Mouse (Mus musculus): ENCODE measurements around the gene Epb42. TPM values are rescaled to one million over a fixed set of nuclear protein-coding genes. Genes with fewer than 3 reads are reported as not detected.
A peak's percentile ranks its signal among the peaks of the same experiment; 100 is the strongest.
"Not testable (repeated sequence)": the region's sequence is repeated elsewhere in the genome, so short reads cannot be mapped to it uniquely, and the experiment has no call there.

Epb42 gene
- polyA plus RNA-seq, 1 experiment from 2014 or later, result 0.35 TPM

DNA sequence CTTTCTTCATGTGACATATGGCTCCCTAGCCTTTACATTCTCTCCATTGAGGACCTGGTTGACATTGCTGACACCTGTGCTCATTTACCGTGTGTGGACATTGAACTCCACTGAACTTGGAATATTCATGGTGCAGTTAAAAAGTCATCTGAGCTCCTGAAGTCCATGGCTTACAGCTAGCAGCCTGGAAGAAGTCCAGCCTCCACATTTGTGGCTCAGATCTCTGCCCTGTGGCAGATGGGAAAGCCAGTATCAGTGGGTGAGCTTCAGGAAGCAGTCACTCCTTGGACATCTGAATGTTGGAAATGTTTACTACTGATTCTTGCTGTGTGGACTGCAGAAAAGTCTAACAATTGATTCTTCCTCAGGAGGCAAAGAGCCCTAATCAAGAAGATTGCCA lies 29.9 kb downstream of the Epb42 start:
- Histone ChIP-seq H3K27me3 (no peaks in the 10 kb centered on the region), H3K36me3 (peaks cover 12% of the 10 kb centered on the region), H3K9ac (no peak overlapping the region), H3K4me2 (no peak overlapping the region), H3K4me3 (no peak overlapping the region), H3K4me1 (replicated peaks) (peaks cover 15% of the 10 kb centered on the region), H3K27ac (replicated peaks) (no peak overlapping the region), H3K9me3 (no peaks in the 10 kb centered on the region)
- 81% methylated on average over 1 of the region's 1 CpGs for WGBS
- ATAC-seq (ENCODE audit: low FRiP score, low read depth), result no peak

DNA sequence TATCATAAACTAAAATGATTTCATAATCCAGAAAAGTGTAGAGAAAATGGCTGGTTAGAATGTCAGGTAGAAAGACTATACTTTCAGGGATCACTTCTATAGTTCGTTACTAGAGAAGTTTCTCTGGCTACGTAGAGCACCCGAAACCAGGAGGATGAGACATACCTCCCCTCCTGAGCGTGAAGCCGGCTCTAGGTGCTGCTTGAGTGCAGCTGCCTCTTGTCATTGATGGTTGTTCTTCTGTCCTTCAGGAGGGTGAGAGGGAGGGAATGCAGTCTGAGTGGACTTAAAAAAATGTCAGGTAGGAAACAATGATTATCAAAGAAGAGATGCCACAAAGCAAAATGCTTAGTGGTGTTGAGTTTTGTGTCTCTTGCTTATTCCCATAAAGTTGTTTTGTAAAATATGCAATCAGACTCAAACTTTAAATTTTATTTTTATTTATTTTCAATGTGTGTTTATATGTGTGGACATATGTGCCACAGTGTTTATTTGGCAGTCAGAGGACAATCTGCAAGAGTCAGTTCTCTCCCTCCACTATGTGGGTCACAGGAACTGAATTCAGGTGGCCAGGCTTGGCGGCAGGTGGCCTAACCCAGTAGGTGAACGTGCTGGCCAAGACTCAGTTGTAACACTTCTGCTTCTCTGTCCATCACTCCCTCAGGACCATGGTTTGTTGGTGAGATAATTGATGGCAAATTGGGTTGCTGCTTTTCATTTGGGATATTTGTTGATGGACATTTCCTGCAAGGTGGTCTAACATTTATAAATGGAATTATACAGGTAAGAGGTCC lies 32.7 kb downstream of the Epb42 start:
- Histone ChIP-seq H3K36me3 (0 out of 2 replicates have a peak, but pooled peaks cover 11% of the 10 kb centered on the region), H3K27ac (replicated peaks) (no peak overlapping the region), H3K9ac (no peak overlapping the region), H3K27me3 (no peaks in the 10 kb centered on the region), H3K4me2 (no peak overlapping the region), H3K9me3 (no peaks in the 10 kb centered on the region), H3K4me3 (no peak overlapping the region), H3K4me1 (replicated peaks) (peaks cover 10% of the 10 kb centered on the region)
- 80% methylated on average over 7 of the region's 7 CpGs for WGBS
- no peak for ATAC-seq (ENCODE audit: low FRiP score, low read depth)

DNA sequence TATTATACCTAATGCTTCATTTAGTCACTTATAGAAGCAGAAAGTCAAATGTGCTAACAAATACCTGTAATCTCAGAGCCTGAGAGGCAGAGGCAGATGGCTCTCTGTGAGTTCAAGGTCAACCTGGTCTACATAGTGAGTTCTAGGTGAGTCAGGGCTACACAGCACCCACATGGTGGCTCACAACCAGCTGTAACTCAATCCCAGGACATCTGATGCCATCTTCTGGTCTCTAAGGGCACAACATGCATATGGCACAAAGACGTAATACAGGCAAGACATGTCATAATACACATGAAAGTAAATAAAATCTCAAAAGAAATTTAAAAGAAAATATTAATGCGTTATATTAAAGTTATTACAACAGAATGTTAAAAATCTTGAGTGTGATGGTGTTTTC lies 33.3 kb downstream of the Epb42 start:
- ATAC-seq (ENCODE audit: low FRiP score, low read depth), result no peak
- Histone ChIP-seq H3K4me1 (replicated peaks) (peaks cover 4% of the 10 kb centered on the region; the same call in 1 of the 2 replicates), H3K4me3 (no peak overlapping the region), H3K36me3 (0 out of 2 replicates have a peak, but pooled peaks cover 11% of the 10 kb centered on the region), H3K9ac (no peak overlapping the region), H3K9me3 (no peaks in the 10 kb centered on the region), H3K27ac (replicated peaks) (no peak overlapping the region), H3K27me3 (no peaks in the 10 kb centered on the region), H3K4me2 (no peak overlapping the region)
- 69% methylated on average over 2 of the region's 2 CpGs for WGBS

DNA sequence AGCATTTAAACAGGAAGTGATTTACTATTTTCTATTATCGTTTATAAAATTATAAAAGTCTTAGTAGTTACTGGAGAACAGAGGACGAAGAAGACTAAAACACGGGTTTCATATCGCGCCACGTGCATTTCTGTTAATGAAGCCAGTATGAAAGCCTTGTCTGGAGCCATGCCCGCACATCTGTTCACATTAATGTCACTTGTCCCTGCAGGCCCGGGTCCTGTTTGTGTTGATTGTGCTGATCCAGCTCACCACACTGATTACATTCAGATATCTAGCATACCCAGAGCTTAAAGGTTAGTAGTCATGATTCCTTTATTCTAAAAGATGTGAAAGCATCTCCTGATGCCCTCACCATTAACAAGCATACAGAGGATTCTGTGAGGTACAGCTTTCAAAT lies 38.0 kb downstream of the Epb42 start:
- H3K27me3 ChIP-seq, result no peaks in the 10 kb centered on the region
- no peaks in the 10 kb centered on the region for H3K9me3 ChIP-seq
- H3K4me2 ChIP-seq, result no peak overlapping the region
- no peak for ATAC-seq (ENCODE audit: low FRiP score, low read depth)
- no peak overlapping the region for H3K4me3 ChIP-seq
- 88% methylated on average over 8 of the region's 8 CpGs for WGBS
- H3K4me1 ChIP-seq (replicated peaks), result no peaks in the 10 kb centered on the region
- H3K9ac ChIP-seq, result no peak overlapping the region
- H3K36me3 ChIP-seq, result 0 out of 2 replicates have a peak, but pooled peaks cover 7% of the 10 kb centered on the region
- no peak overlapping the region for H3K27ac ChIP-seq (replicated peaks)

DNA sequence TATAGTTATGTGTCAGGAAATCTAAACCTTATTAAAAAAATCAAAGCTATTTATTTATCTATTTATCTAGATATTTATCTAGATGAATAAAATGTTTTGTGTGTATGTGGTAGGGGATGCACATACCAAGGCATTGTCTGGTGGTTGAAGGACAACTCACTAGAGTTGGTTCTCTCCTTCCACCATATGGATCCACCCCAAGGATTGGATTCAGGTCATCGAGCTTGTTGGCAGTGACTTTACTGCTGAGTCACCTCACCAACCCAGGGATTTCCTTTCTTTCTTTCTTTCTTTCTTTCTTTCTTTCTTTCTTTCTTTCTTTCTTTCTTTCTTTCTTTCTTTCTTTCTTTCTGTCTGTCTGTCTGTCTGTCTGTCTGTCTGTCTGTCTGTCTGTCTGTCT lies 40.3 kb downstream of the Epb42 start:
- not testable (repeated sequence) for H3K27ac ChIP-seq (replicated peaks); H3K27me3 ChIP-seq; ATAC-seq (ENCODE audit: low FRiP score, low read depth); H3K4me3 ChIP-seq; H3K4me2 ChIP-seq; H3K4me1 ChIP-seq (replicated peaks); H3K9ac ChIP-seq; H3K9me3 ChIP-seq; H3K36me3 ChIP-seq
- 76% methylated on average over 1 of the region's 1 CpGs for WGBS

DNA sequence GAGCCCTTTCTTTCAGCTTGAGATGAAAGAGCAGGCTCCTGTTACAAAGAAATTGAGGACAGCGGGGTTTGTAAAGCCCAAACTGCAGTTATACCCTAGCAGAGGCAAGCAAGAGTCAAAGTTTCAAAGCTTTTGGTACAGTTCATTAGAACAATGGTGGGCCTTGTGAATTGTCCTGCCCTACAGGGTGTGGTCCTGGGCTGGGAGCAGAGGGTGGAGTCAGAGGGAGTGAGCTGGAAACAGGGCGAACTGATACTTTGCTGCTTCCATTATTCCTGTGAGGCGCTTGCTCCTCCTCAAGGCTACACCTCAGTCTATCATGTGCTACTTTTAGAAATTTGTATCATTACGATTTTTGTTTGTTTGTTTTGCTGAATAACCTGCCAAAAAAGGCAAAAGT lies 45.7 kb downstream of the Epb42 start:
- WGBS, result 69% methylated on average over 4 of the region's 4 CpGs
- no peak overlapping the region for H3K27ac ChIP-seq (replicated peaks)

DNA sequence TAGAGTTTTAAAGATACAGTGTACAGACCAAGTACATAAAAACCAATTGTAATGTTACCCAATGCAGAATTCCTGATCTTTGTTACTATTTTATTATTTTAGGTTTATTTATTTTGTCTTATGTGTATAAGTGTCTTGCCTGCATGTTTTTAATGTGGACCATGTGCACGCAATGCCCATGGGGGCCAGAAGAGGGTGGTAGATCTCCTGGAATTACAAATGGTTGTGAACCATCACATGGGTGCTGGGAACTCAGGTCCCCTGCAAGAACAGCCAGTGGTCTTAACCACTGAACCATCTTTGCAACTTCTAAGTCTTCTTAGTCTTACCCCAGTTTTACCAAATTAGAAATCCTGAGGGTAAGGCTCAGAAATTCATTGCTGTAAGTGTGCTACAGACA lies 51.6 kb downstream of the Epb42 start:
- Histone ChIP-seq H3K9ac (no peak overlapping the region), H3K27ac (replicated peaks) (no peak overlapping the region), H3K9me3 (no peaks in the 10 kb centered on the region), H3K4me2 (no peak overlapping the region), H3K4me3 (no peak overlapping the region), H3K36me3 (peaks cover 40% of the 10 kb centered on the region), H3K27me3 (no peaks in the 10 kb centered on the region), H3K4me1 (replicated peaks) (no peaks in the 10 kb centered on the region)
- ATAC-seq (ENCODE audit: low FRiP score, low read depth), result no peak
- WGBS, result 91% methylated on average over 1 of the region's 1 CpGs

More for the DNA sequence above, 45.7 kb downstream of the Epb42 start:
- Histone ChIP-seq H3K4me2 (no peak overlapping the region), H3K27me3 (no peaks in the 10 kb centered on the region), H3K36me3 (peaks cover 24% of the 10 kb centered on the region), H3K9ac (no peak overlapping the region), H3K9me3 (no peaks in the 10 kb centered on the region), H3K4me1 (replicated peaks) (no peaks in the 10 kb centered on the region), H3K4me3 (no peak overlapping the region)
- ATAC-seq (ENCODE audit: low FRiP score, low read depth), result no peak

DNA sequence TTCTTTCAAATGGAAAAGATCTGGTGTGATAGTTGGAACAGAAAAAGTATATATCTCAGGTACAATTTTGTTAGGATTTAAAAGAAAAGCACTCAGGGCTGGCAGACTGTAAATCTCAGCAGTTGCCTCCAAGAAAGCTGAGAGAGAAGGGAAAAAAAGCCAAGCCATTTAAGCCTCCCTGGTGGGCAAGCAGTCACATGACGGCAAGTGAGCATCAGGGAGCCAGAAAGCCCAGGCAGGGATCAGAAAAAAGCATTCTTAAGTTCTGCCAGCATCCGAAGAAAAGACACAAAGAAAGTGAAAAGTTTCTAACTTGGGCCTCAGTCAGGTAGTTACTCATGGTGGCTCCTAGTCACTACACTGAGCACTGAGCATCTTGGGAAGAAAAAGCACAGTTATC lies 53.3 kb downstream of the Epb42 start:
- Histone ChIP-seq H3K4me3 (no peak overlapping the region), H3K4me1 (replicated peaks) (no peaks in the 10 kb centered on the region), H3K9me3 (no peaks in the 10 kb centered on the region), H3K27me3 (no peaks in the 10 kb centered on the region), H3K27ac (replicated peaks) (no peak overlapping the region), H3K9ac (no peak overlapping the region), H3K36me3 (peaks cover 34% of the 10 kb centered on the region), H3K4me2 (no peak overlapping the region)
- no peak for ATAC-seq (ENCODE audit: low FRiP score, low read depth)
- 10% methylated on average over 2 of the region's 2 CpGs for WGBS

DNA sequence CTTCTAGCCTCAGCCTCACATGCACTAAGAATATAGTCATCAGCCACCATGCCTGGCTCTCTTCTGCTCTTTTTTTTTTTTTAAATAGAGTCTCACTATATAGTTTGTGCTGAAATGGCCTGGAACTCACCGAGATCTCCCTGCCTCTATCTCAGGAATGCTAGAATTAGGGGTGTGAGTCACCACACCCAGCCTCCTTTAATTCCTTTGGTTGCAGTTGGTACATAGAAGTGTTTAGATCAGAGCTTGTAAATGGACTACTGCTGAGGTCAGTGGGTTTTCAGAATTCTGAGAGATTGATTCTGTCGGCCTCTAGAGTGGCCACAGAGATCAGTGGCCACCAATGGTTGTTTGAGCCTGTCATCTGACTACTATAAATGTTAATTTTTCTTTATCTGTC lies 56.0 kb downstream of the Epb42 start:
- H3K4me1 ChIP-seq (replicated peaks), result peaks cover 13% of the 10 kb centered on the region
- no peak overlapping the region for H3K27ac ChIP-seq (replicated peaks)
- H3K36me3 ChIP-seq, result peaks cover 20% of the 10 kb centered on the region; the same call in 1 of the 2 replicates
- no peak for ATAC-seq (ENCODE audit: low FRiP score, low read depth)
- 83% methylated on average over 2 of the region's 2 CpGs for WGBS
- no peaks in the 10 kb centered on the region for H3K27me3 ChIP-seq
- H3K9ac ChIP-seq, result no peak overlapping the region
- no peak overlapping the region for H3K4me3 ChIP-seq
- no peak overlapping the region for H3K4me2 ChIP-seq
- no peaks in the 10 kb centered on the region for H3K9me3 ChIP-seq

DNA sequence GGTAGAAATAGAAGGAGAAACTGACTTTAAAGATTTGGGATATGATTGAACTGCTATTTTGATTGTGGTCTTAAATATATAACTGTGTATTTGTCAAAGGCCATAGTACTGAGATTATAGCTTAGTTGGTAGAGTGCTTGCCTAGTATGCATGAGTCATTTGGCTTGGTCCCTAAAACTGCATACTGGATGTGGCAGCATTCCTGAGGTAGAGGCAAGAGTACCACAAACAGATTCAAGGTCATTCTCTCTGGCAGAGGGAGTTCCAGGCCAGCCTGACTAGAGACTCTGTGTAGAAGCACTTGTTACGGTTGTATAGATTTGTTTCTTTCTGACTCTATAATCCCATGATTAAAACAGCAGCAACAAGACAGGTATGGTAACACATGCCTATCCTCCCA lies 57.1 kb downstream of the Epb42 start:
- WGBS, result 92% methylated on average over 1 of the region's 1 CpGs
- H3K27me3 ChIP-seq, result no peaks in the 10 kb centered on the region
- no peak overlapping the region for H3K4me3 ChIP-seq
- no peak overlapping the region for H3K4me2 ChIP-seq
- H3K9ac ChIP-seq, result no peak overlapping the region
- no peak for ATAC-seq (ENCODE audit: low FRiP score, low read depth)
- H3K9me3 ChIP-seq, result no peaks in the 10 kb centered on the region
- no peak overlapping the region for H3K27ac ChIP-seq (replicated peaks)
- peaks cover 13% of the 10 kb centered on the region for H3K4me1 ChIP-seq (replicated peaks)
- peaks cover 14% of the 10 kb centered on the region; the same call in 1 of the 2 replicates for H3K36me3 ChIP-seq

DNA sequence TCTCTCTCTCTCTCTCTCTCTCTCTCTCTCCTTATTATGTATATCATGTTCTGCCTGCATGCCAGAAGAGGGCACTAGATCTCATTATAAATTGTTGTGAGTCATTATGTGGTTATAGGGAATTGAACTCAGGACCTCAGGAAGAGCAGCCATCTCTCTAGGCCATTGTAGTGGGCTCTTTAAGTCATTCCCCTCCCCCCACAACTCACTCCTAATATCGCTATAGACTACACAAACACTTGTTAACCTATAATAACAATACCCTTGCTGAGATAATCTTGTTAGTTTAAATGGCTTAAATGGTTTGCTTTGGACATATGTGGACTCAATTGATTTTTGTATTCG lies 58.2 kb downstream of the Epb42 start:
- 54% methylated on average over 2 of the region's 2 CpGs for WGBS
- Histone ChIP-seq H3K27me3 (no peaks in the 10 kb centered on the region), H3K4me2 (no peak overlapping the region), H3K27ac (replicated peaks) (no peak overlapping the region), H3K4me3 (no peak overlapping the region), H3K4me1 (replicated peaks) (peaks cover 13% of the 10 kb centered on the region), H3K36me3 (0 out of 2 replicates have a peak, but pooled peaks cover 11% of the 10 kb centered on the region), H3K9ac (no peak overlapping the region), H3K9me3 (no peaks in the 10 kb centered on the region)
- ATAC-seq (ENCODE audit: low FRiP score, low read depth), result no peak

DNA sequence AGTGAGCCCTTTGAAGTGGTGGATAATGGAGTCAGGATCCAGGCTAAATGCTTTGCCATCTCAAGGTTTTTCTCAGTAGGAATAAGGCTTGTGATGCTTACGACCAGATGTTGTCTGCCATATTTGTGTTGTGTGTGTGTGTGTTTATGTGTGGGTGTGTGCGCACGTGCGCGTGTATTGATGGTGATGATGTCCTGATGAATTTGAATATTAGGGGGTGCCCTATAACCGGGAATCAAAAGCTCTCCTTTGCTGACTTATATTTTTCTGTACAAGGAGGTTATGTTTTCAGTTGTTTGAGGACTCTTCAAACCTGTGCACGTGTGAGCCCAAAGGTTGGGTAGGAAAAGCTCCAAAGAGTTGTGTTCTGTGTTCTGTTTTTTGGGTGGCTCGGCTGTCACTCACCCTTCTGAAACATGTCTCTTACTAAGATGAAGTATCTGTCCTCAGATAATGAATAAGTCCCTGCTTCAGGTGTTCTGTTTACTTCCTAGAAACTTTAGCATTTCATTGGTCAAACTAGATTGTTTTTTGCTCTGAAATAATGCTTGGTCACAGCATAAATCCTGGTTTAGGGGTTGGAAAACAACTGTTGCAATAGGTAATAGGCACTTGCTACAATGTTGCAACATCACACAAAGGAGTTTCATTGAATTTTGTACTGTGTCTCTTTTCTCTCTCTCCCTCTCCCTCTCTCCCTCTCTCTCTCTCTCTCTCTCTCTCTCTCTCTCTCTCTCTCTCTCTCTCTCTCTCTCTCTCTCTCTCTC lies 58.8 kb downstream of the Epb42 start:
- 83% methylated on average over 8 of the region's 8 CpGs for WGBS
- Histone ChIP-seq H3K36me3 (0 out of 2 replicates have a peak, but pooled peaks cover 11% of the 10 kb centered on the region), H3K9me3 (no peaks in the 10 kb centered on the region), H3K4me2 (peak overlapping the region; percentile 93), H3K27ac (replicated peaks) (peak overlapping the region; percentile 89), H3K9ac (peak overlapping the region; percentile 88), H3K4me3 (peak overlapping the region; percentile 79), H3K27me3 (no peaks in the 10 kb centered on the region), H3K4me1 (replicated peaks) (peaks cover 13% of the 10 kb centered on the region)
- ATAC-seq (ENCODE audit: low FRiP score, low read depth), result no peak

Data from hindbrain, embryonic 15.5 days (tissue).